Mouse (Mus musculus) CD4-positive, CD25-positive, alpha-beta regulatory T cell, adult 2 months (primary cell): ENCODE data around the gene Prrt2.

Experiments
- DNase-seq: peaks from one replicate; pipeline ENCODE4 v3.0.0-alpha.2; 2012; ENCODE audit warnings: low read depth, low spot score

Gene Prrt2

GRCm38 (mm10) chr7:127020031-127020430, 980 bp downstream of the Prrt2 start:
- DNase-seq, result no peak

GRCm38 (mm10) chr7:127019306-127019960, 1.6 kb downstream of the Prrt2 start:
- DNase-seq, result no peak

- DNase-seq, result no peak
Measured at GRCm38 (mm10) chr7:127018416-127019305, 2.4 kb downstream of the Prrt2 start.

- no peak for DNase-seq
Measured at GRCm38 (mm10) chr7:127017950-127018345, 3.1 kb downstream of the Prrt2 start.

GRCm38 (mm10) chr7:127016971-127017949, 3.8 kb downstream of the Prrt2 start, which contains the start of gene Pagr1a:
Gene Pagr1a, minus strand, starts transcription at chr7:127017352.
- peak; percentile 100 for DNase-seq

GRCm38 (mm10) chr7:127016486-127016938, 4.5 kb downstream of the Prrt2 start:
- no peak for DNase-seq

GRCm38 (mm10) chr7:127016481-127016485, 4.7 kb downstream of the Prrt2 start, which contains the start of gene Pagr1b:
Gene Pagr1b, minus strand, starts transcription at chr7:127016484.
- no peak for DNase-seq

GRCm38 (mm10) chr7:127016081-127016480, 4.9 kb downstream of the Prrt2 start:
- DNase-seq, result peak; percentile 38

GRCm38 (mm10) chr7:127014993-127015392, 6.0 kb downstream of the Prrt2 start:
- no peak for DNase-seq

- peak; percentile 84 for DNase-seq
Measured at GRCm38 (mm10) chr7:127014320-127014719, 6.7 kb downstream of the Prrt2 start, which contains the start of gene Mvp. Gene Mvp, minus strand, starts transcription at chr7:127014621.

GRCm38 (mm10) chr7:127013385-127013784, 7.6 kb downstream of the Prrt2 start:
- DNase-seq, result no peak

GRCm38 (mm10) chr7:127012845-127013244, 8.2 kb downstream of the Prrt2 start:
- DNase-seq, result no peak

- DNase-seq, result no peak
Measured at GRCm38 (mm10) chr7:127012374-127012773, 8.6 kb downstream of the Prrt2 start.

- no peak for DNase-seq
Measured at GRCm38 (mm10) chr7:127011717-127012116, 9.3 kb downstream of the Prrt2 start.

- no peak for DNase-seq
Measured at GRCm38 (mm10) chr7:127011051-127011450, 10.0 kb downstream of the Prrt2 start.

GRCm38 (mm10) chr7:127009307-127010085, 11.5 kb downstream of the Prrt2 start:
- DNase-seq, result no peak

- DNase-seq, result no peak
Measured at GRCm38 (mm10) chr7:127008239-127009019, 12.6 kb downstream of the Prrt2 start.

- DNase-seq, result no peak
Measured at GRCm38 (mm10) chr7:127007313-127008024, 13.5 kb downstream of the Prrt2 start.

- peak; percentile 21 for DNase-seq
Measured at GRCm38 (mm10) chr7:127004122-127004875, 16.7 kb downstream of the Prrt2 start.
